Mouse (Mus musculus): ENCODE measurements around the gene Bbs10. TPM values are rescaled to one million over a fixed set of nuclear protein-coding genes. Genes with fewer than 3 reads are reported as not detected.

The Bbs10 gene
- polyA plus RNA-seq (2021; fragmentation: Nextera tagmentation), result 3.5 and 3.6 TPM in 2 replicates
- long read RNA-seq, experiment 1, transcript Bbs10-202 (1 exons, 3,047 nt), result minor isoform, 6 of 47 reads
- long read RNA-seq, experiment 1, transcript Bbs10-201 (2 exons, 2,744 nt), result major isoform, 41 of 47 reads
- long read RNA-seq, experiment 1, partial matches to known transcripts, result 0 of 47 reads
- long read RNA-seq, experiment 1, other reads (novel, unspliced or antisense), result 0 of 47 reads
- long read RNA-seq, experiment 2, transcript Bbs10-201 (2 exons, 2,744 nt), result major isoform, 5 of 5 reads
- long read RNA-seq, experiment 2, partial matches to known transcripts, result 0 of 5 reads
- long read RNA-seq, experiment 2, other reads (novel, unspliced or antisense), result 0 of 5 reads

GRCm38 (mm10) chr10:111298140-111299098, at the start of gene Bbs10:
TSS of gene Bbs10 (plus strand) at chr10:111298679.

Other genes starting within 250 kb of the Bbs10 start
- 8.6 and 11.8 TPM in 2 replicates for gene Osbpl8, start 133.9 kb upstream of the Bbs10 start, polyA plus RNA-seq (2021; fragmentation: Nextera tagmentation)
- 245 and 260 TPM in 2 replicates for gene Nap1l1, start 174.5 kb downstream of the Bbs10 start, polyA plus RNA-seq (2021; fragmentation: Nextera tagmentation)
- 6.1 and 12.4 TPM in 2 replicates for gene Phlda1, start 207.6 kb downstream of the Bbs10 start, polyA plus RNA-seq (2021; fragmentation: Nextera tagmentation)